8 mouse cellular contexts compared by ENCODE assay signal in genomic region chr7:79536157-79536641, GRCm38 (mm10).
DNase-seq lines count a peak whose midpoint lies in the region; ATAC-seq and TF ChIP-seq lines count a peak whose summit lies in the region.

No protein-coding gene starts in this region.

- no peak for TF ChIP-seq POLR2A in heart, adult 2 months (IDR thresholded peaks at IDR 0.05; ENCODE audit: insufficient read depth, low read depth, low read length)

- H3K9ac ChIP-seq in heart, adult 2 months (ENCODE audit: low read depth, low read length): no peak overlapping the region
- no peak overlapping the region for H3K9ac ChIP-seq in intestine, embryonic 15.5 days
- H3K9ac ChIP-seq in midbrain, embryonic 16.5 days (ENCODE audit: low read depth, low read length): peak overlapping the region; percentile 68

- WGBS in heart, adult 2 months: 1% methylated on average over 27 of the region's 27 CpGs
- under 1% methylated on average over 27 of the region's 27 CpGs for WGBS in embryonic facial prominence, embryonic 10.5 days
- WGBS in intestine, embryonic 15.5 days: under 1% methylated on average over 27 of the region's 27 CpGs
- WGBS in midbrain, embryonic 16.5 days: under 1% methylated on average over 26 of the region's 27 CpGs

- H3K4me3 ChIP-seq in heart, adult 2 months: peak overlapping the region; percentile 36
- peak overlapping the region; percentile 52 for H3K4me3 ChIP-seq in embryonic facial prominence, embryonic 10.5 days
- peak overlapping the region; percentile 36 for H3K4me3 ChIP-seq in intestine, embryonic 15.5 days (replicated peaks)
- peak overlapping the region; percentile 46 for H3K4me3 ChIP-seq in midbrain, embryonic 16.5 days (ENCODE audit: low read depth, low read length)

- no peaks in the 10 kb centered on the region for H3K36me3 ChIP-seq in heart, adult 2 months (ENCODE audit: control insufficient read depth, insufficient read depth, low read length)
- H3K36me3 ChIP-seq in embryonic facial prominence, embryonic 10.5 days (replicated peaks): no peaks in the 10 kb centered on the region
- H3K36me3 ChIP-seq in intestine, embryonic 15.5 days: no peaks in the 10 kb centered on the region
- no peaks in the 10 kb centered on the region for H3K36me3 ChIP-seq in midbrain, embryonic 16.5 days (ENCODE audit: control insufficient read depth, insufficient read depth, low read length)

- intact Hi-C loops in heart, adult 2 months (cut with DNase I): no loop called here

- TF ChIP-seq EP300 in heart, adult 2 months (IDR thresholded peaks at IDR 0.05; ENCODE audit: insufficient read depth, low read depth, low read length): no peak

- peaks cover 28% of the 10 kb centered on the region for H3K27me3 ChIP-seq in heart, adult 2 months (ENCODE audit: control insufficient read depth, insufficient read depth, low read length)
- peaks cover 100% of the 10 kb centered on the region for H3K27me3 ChIP-seq in embryonic facial prominence, embryonic 10.5 days (replicated peaks; ENCODE audit: low read depth, poor library complexity, severe bottlenecking)
- peaks cover 97% of the 10 kb centered on the region for H3K27me3 ChIP-seq in intestine, embryonic 15.5 days (replicated peaks)
- H3K27me3 ChIP-seq in midbrain, embryonic 16.5 days (ENCODE audit: control insufficient read depth, insufficient read depth, low read depth, low read length): peaks cover 13% of the 10 kb centered on the region

- no peak for DNase-seq in heart, adult 2 months
- DNase-seq in heart, adult 18-20 months: no peak
- peak; percentile 10 to 27 for DNase-seq in CD8-positive naive resting alpha-beta T cell, adult 2 months (ENCODE audit: low read depth in 2 of 2, low spot score in 2 of 2)
- DNase-seq in embryonic facial prominence, embryonic 10.5 days (ENCODE audit: low spot score): peak; percentile 62
- DNase-seq in thymus, postnatal 10 days (ENCODE audit: low spot score in 2 of 2): peak; percentile 12 to 46

- no peaks in the 10 kb centered on the region for H3K79me2 ChIP-seq in heart, adult 2 months (replicated peaks; ENCODE audit: control insufficient read depth, insufficient read depth, low read length)

- no peaks in the 10 kb centered on the region for H3K9me3 ChIP-seq in embryonic facial prominence, embryonic 10.5 days
- H3K9me3 ChIP-seq in intestine, embryonic 15.5 days: no peaks in the 10 kb centered on the region
- no peaks in the 10 kb centered on the region for H3K9me3 ChIP-seq in midbrain, embryonic 16.5 days (replicated peaks; ENCODE audit: control insufficient read depth, low read length, poor library complexity, severe bottlenecking)

- H3K27ac ChIP-seq in heart, adult 2 months: no peak overlapping the region
- H3K27ac ChIP-seq in embryonic facial prominence, embryonic 10.5 days (replicated peaks): peak overlapping the region; percentile 74
- H3K27ac ChIP-seq in intestine, embryonic 15.5 days: no peak overlapping the region
- peak overlapping the region; percentile 84 for H3K27ac ChIP-seq in midbrain, embryonic 16.5 days (ENCODE audit: low read length)

- ATAC-seq in intestine, embryonic 15.5 days: peak; percentile 12; the same call in 1 of the 2 replicates
- ATAC-seq in midbrain, embryonic 16.5 days: peak; percentile 68
- ATAC-seq in megakaryocyte, adult 5-6 weeks (ENCODE audit: poor library complexity, severe bottlenecking): no peak

- TF ChIP-seq CTCF in heart, adult 2 months (IDR thresholded peaks at IDR 0.05): no peak

- H3K4me2 ChIP-seq in intestine, embryonic 15.5 days (replicated peaks): peak overlapping the region; percentile 69
- H3K4me2 ChIP-seq in midbrain, embryonic 16.5 days (ENCODE audit: low read length): peak overlapping the region; percentile 85

- 0 out of 2 replicates have a peak, but pooled peaks cover 1% of the 10 kb centered on the region for H3K4me1 ChIP-seq in heart, adult 2 months (ENCODE audit: control insufficient read depth, insufficient read depth, low read length)
- H3K4me1 ChIP-seq in embryonic facial prominence, embryonic 10.5 days: peaks cover 30% of the 10 kb centered on the region
- H3K4me1 ChIP-seq in intestine, embryonic 15.5 days (replicated peaks): peaks cover 13% of the 10 kb centered on the region
- peaks cover 13% of the 10 kb centered on the region; the same call in 1 of the 2 replicates for H3K4me1 ChIP-seq in midbrain, embryonic 16.5 days (ENCODE audit: control insufficient read depth, insufficient read depth, low read length)

Comparison
In these comparisons a context has a peak if more than half of its experiments do, and no peak if none do; other contexts are left out.
1. DNase-seq: peak in CD8-positive naive resting alpha-beta T cell, adult 2 months (2 of 2), embryonic facial prominence, embryonic 10.5 days (single experiment) and thymus, postnatal 10 days (2 of 2); none in heart, adult 2 months (0 of 2) and heart, adult 18-20 months (0 of 2).
2. H3K27ac ChIP-seq: peak in embryonic facial prominence, embryonic 10.5 days (single experiment) and midbrain, embryonic 16.5 days (single experiment); none in heart, adult 2 months (single experiment) and intestine, embryonic 15.5 days (single experiment).
3. Peak in every context shown above with its lines, with median percentiles within 50 percentile points of each other: H3K4me3 ChIP-seq.